Mouse (Mus musculus) lung, embryonic 14.5 days (tissue): ENCODE measurements around the gene Nfat5. TPM values are rescaled to one million over a fixed set of nuclear protein-coding genes. Genes with fewer than 3 reads are reported as not detected.

Experiments
- ATAC-seq: fragments of 200-750 bp; cut with Nextera tagmentation; 2 replicates; pipeline ENCODE4 v1.8.0; 2017; ENCODE audit warnings: mild to moderate bottlenecking, moderate TSS enrichment, moderate library complexity; ENCODE audit not compliant: insufficient read depth
- DNase-seq: peaks from one replicate; pipeline ENCODE4 v3.0.0-alpha.2; 2015
- H3K27ac ChIP-seq: fragments of 300-500 bp; sonication (generic); 2 replicates; pipeline ENCODE4 v1.5.1; 2014; ENCODE audit warnings: low read depth, mild to moderate bottlenecking, moderate library complexity
- H3K27me3 ChIP-seq: fragments of 300-500 bp; sonication (generic); 2 replicates; pipeline ENCODE4 v1.6.1; 2014; ENCODE audit warnings: low read length, control low read depth; ENCODE audit not compliant: insufficient read depth
- H3K36me3 ChIP-seq: fragments of 300-500 bp; sonication (generic); 2 replicates; pipeline ENCODE4 v1.6.1; 2014; ENCODE audit warnings: control low read depth; ENCODE audit not compliant: insufficient read depth
- H3K4me1 ChIP-seq: fragments of 300-500 bp; sonication (generic); 2 replicates; pipeline ENCODE4 v1.6.1; 2014; ENCODE audit warnings: antibody characterized with exemption, control low read depth; ENCODE audit not compliant: insufficient read depth
- H3K4me2 ChIP-seq: fragments of 300-500 bp; sonication (generic); 2 replicates; pipeline ENCODE4 v1.6.1; 2014; ENCODE audit warnings: mild to moderate bottlenecking
- H3K4me3 ChIP-seq: fragments of 300-500 bp; sonication (generic); 2 replicates; pipeline ENCODE4 v1.5.1; 2014; ENCODE audit warnings: low read depth, low read length
- H3K9ac ChIP-seq: fragments of 300-500 bp; sonication (generic); 2 replicates; pipeline ENCODE4 v1.6.1; 2014
- H3K9me3 ChIP-seq: fragments of 300-500 bp; sonication (generic); 2 replicates; pipeline ENCODE4 v1.6.1; 2016; ENCODE audit warnings: low read depth, low read length, control low read depth
- CTCF ChIP-seq: IDR thresholded peaks from 2 replicates; pipeline ENCODE4 v1.5.1; 2016; ENCODE audit warnings: antibody characterized with exemption, low read depth
- WGBS: fragments of 180-500 bp; shearing (Covaris S2); extraction: QIAGEN DNeasy Blood & Tissue Kit; methylation state at CpG from one replicate; pipeline ENCODE4 v1.1.7; 2014; 5-methylcytosine and 5-hydroxymethylcytosine counted together
- polyA plus RNA-seq: library from polyadenylated mRNA; unstranded; fragments of >200 nt; fragmentation: Nextera tagmentation; extraction: Ambion mirVana; gene quantifications from 2 replicates; pipeline ENCODE4 v1.2.1, GENCODE M21; 2014

Nfat5 gene
- polyA plus RNA-seq, 1 experiment from 2014 or later = 14.1 TPM

- 50% methylated on average over 18 of the region's 18 CpGs for WGBS
- Histone ChIP-seq H3K27ac (peak overlapping the region; percentile 98), H3K9me3 (no peaks in the 10 kb centered on the region), H3K4me3 (peak overlapping the region; percentile 94), H3K9ac (peak overlapping the region; percentile 66), H3K4me2 (peak overlapping the region; percentile 74), H3K36me3 (peaks cover 5% of the 10 kb centered on the region; the same call in 1 of the 2 replicates), H3K4me1 (0 out of 2 replicates have a peak, but pooled peaks cover 5% of the 10 kb centered on the region), H3K27me3 (no peaks in the 10 kb centered on the region)
- peak; percentile 29; the same call in 1 of the 2 replicates for TF ChIP-seq CTCF
- ATAC-seq (peak; percentile 30), DNase-seq (no peak)
Observed at GRCm38 (mm10) chr8:107292119-107292927, 947 bp upstream of the Nfat5 start.

- Histone ChIP-seq H3K4me2 (peak overlapping the region; percentile 74), H3K36me3 (peaks cover 5% of the 10 kb centered on the region; the same call in 1 of the 2 replicates), H3K27ac (peak overlapping the region; percentile 98), H3K27me3 (no peaks in the 10 kb centered on the region), H3K9me3 (no peaks in the 10 kb centered on the region), H3K4me1 (0 out of 2 replicates have a peak, but pooled peaks cover 5% of the 10 kb centered on the region), H3K9ac (peak overlapping the region; percentile 92), H3K4me3 (peak overlapping the region; percentile 94)
- DNase-seq (peak; percentile 66), ATAC-seq (peak; percentile 45)
- WGBS = under 1% methylated on average over 67 of the region's 98 CpGs
- no peak for TF ChIP-seq CTCF
Observed at GRCm38 (mm10) chr8:107293641-107294628, 665 bp downstream of the Nfat5 start.

- H3K4me3 ChIP-seq = no peak overlapping the region
- WGBS = 90% methylated on average over 1 of the region's 1 CpGs
- no peaks in the 10 kb centered on the region for H3K27me3 ChIP-seq
- no peak overlapping the region for H3K27ac ChIP-seq
- peak overlapping the region; percentile 74 for H3K4me2 ChIP-seq
- no peak overlapping the region for H3K9ac ChIP-seq
- H3K36me3 ChIP-seq = peaks cover 5% of the 10 kb centered on the region
- no peaks in the 10 kb centered on the region for H3K9me3 ChIP-seq
- ATAC-seq (no peak), DNase-seq (no peak)
- 0 out of 2 replicates have a peak, but pooled peaks cover 5% of the 10 kb centered on the region for H3K4me1 ChIP-seq
- TF ChIP-seq CTCF = no peak
Observed at GRCm38 (mm10) chr8:107295450-107295849, 2.2 kb downstream of the Nfat5 start.

GRCm38 (mm10) chr8:107311876-107312275 is 18.6 kb downstream of the Nfat5 start:
- Histone ChIP-seq H3K9me3 (no peaks in the 10 kb centered on the region), H3K4me1 (no peaks in the 10 kb centered on the region), H3K4me2 (no peak overlapping the region), H3K27ac (no peak overlapping the region), H3K4me3 (no peak overlapping the region), H3K9ac (no peak overlapping the region), H3K36me3 (no peaks in the 10 kb centered on the region), H3K27me3 (no peaks in the 10 kb centered on the region)
- ATAC-seq (no peak), DNase-seq (no peak)
- no peak for TF ChIP-seq CTCF

GRCm38 (mm10) chr8:107324142-107324541 is 30.9 kb downstream of the Nfat5 start:
- TF ChIP-seq CTCF = peak; percentile 96
- Histone ChIP-seq H3K27me3 (no peaks in the 10 kb centered on the region), H3K9ac (no peak overlapping the region), H3K9me3 (no peaks in the 10 kb centered on the region), H3K36me3 (no peaks in the 10 kb centered on the region), H3K4me1 (no peaks in the 10 kb centered on the region), H3K27ac (no peak overlapping the region), H3K4me3 (no peak overlapping the region), H3K4me2 (no peak overlapping the region)
- WGBS = 0% methylated on average over 1 of the region's 1 CpGs
- ATAC-seq = peak; percentile 66; the same call in 1 of the 2 replicates
- DNase-seq = peak; percentile 94

GRCm38 (mm10) chr8:107329595-107329994 is 36.3 kb downstream of the Nfat5 start:
- Histone ChIP-seq H3K27ac (no peak overlapping the region), H3K4me2 (no peak overlapping the region), H3K4me1 (no peaks in the 10 kb centered on the region), H3K9me3 (no peaks in the 10 kb centered on the region), H3K4me3 (no peak overlapping the region), H3K9ac (no peak overlapping the region), H3K36me3 (no peaks in the 10 kb centered on the region), H3K27me3 (no peaks in the 10 kb centered on the region)
- TF ChIP-seq CTCF = peak; percentile 22; the same call in 1 of the 2 replicates
- WGBS = 54% methylated on average over 1 of the region's 1 CpGs
- ATAC-seq = no peak
- DNase-seq = peak; percentile 5
